Mouse (Mus musculus): ENCODE measurements around the gene Minpp1. TPM values are rescaled to one million over a fixed set of nuclear protein-coding genes. Genes with fewer than 3 reads are reported as not detected.

Minpp1 gene
- polyA plus RNA-seq, 1 experiment from 2014 or later = 38.7 TPM

DNA sequence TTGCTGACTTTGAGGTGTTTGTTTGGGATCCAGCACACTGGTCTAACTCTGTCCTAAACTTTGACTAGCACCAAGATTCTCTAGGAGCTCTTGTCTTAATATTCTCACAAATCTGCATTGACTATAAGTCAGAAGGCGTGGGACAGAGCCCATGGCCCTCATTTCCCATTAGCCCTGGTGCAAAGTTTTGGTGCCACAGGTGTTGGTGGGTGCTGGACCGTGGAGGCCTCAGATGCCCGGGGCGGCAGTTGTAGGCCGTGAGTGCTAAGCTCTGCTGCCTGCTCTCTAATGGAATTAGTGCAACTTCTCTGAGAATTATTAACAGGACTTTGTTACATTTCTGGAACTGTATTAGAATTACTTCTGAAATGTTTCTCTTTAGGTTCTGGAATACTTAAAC is 12.4 kb downstream of the Minpp1 start:
- H3K27me3 ChIP-seq (ENCODE audit: control insufficient read depth, insufficient read depth, low read length) = no peaks in the 10 kb centered on the region
- no peaks in the 10 kb centered on the region for H3K4me1 ChIP-seq (replicated peaks; ENCODE audit: control insufficient read depth, insufficient read depth)
- TF ChIP-seq EP300 (optimal IDR thresholded peaks at IDR 0.05) (no peak), CTCF (IDR thresholded peaks at IDR 0.05; ENCODE audit: low read depth) (no peak)
- DNase-seq (ENCODE audit: low spot score) = no peak
- no peak overlapping the region for H3K4me3 ChIP-seq (ENCODE audit: low read depth, low read length)
- H3K36me3 ChIP-seq (ENCODE audit: control insufficient read depth, insufficient read depth, low read length) = peaks cover 2% of the 10 kb centered on the region
- no peak overlapping the region for H3K9ac ChIP-seq (ENCODE audit: low read length)
- WGBS = 94% methylated on average over 5 of the region's 5 CpGs
- ATAC-seq (ENCODE audit: low FRiP score, low TSS enrichment) = no peak
- H3K9me3 ChIP-seq (ENCODE audit: control insufficient read depth, low read length) = no peaks in the 10 kb centered on the region
- no peak overlapping the region for H3K27ac ChIP-seq (replicated peaks)
- H3K4me2 ChIP-seq (replicated peaks; ENCODE audit: low read depth) = no peak overlapping the region

DNA sequence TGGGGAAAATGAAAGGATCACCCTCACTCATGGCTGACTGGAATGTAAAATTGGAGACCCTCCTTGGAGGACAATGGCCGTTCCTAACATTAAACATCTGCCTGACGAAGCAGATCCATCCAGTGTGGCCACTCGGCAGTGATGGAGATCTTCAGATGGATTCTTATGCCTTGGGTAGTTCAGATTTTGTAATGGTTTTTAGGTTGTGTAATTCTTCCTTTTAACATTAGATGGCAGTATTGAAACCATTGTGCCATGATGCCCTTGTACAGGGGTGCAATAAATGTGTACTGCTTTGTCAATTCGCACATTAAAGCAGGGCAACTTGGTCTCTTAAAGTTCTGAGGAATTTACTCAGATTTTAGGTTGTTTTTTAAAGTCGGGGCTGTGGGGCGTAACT is 15.8 kb downstream of the Minpp1 start:
- H3K4me3 ChIP-seq (ENCODE audit: low read depth, low read length) = no peak overlapping the region
- WGBS = 79% methylated on average over 6 of the region's 6 CpGs
- no peaks in the 10 kb centered on the region for H3K27me3 ChIP-seq (ENCODE audit: control insufficient read depth, insufficient read depth, low read length)
- H3K4me1 ChIP-seq (replicated peaks; ENCODE audit: control insufficient read depth, insufficient read depth) = no peaks in the 10 kb centered on the region
- ATAC-seq (ENCODE audit: low FRiP score, low TSS enrichment) (no peak), DNase-seq (ENCODE audit: low spot score) (no peak)
- no peaks in the 10 kb centered on the region for H3K9me3 ChIP-seq (ENCODE audit: control insufficient read depth, low read length)
- H3K27ac ChIP-seq (replicated peaks) = no peak overlapping the region
- H3K9ac ChIP-seq (ENCODE audit: low read length) = no peak overlapping the region
- H3K4me2 ChIP-seq (replicated peaks; ENCODE audit: low read depth) = no peak overlapping the region
- TF ChIP-seq EP300 (optimal IDR thresholded peaks at IDR 0.05) (no peak), CTCF (IDR thresholded peaks at IDR 0.05; ENCODE audit: low read depth) (peak; percentile 81)
- peaks cover 2% of the 10 kb centered on the region for H3K36me3 ChIP-seq (ENCODE audit: control insufficient read depth, insufficient read depth, low read length)

DNA sequence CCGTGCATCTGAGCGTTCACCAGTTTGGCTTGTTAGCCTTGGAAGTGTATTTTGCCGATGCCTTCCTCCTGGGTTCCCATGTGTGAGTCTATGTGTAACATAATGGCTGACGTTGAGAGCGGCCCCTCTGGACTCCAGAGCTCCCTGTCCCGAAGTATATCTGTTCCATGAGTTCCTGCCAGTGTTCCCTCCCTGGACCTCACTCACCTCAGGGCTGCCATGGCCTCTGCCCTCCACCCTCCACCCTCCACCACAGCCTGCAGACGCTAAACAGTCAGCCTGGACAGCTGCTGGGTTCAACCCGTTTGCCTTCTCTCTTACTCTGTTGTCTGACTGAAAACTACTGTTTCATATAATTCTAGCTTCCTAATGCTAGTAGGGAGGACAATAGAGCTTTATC is 20.5 kb downstream of the Minpp1 start:
- Histone ChIP-seq H3K9me3 (ENCODE audit: control insufficient read depth, low read length) (no peaks in the 10 kb centered on the region), H3K27ac (replicated peaks) (no peak overlapping the region), H3K36me3 (ENCODE audit: control insufficient read depth, insufficient read depth, low read length) (no peaks in the 10 kb centered on the region), H3K4me3 (ENCODE audit: low read depth, low read length) (no peak overlapping the region), H3K4me1 (replicated peaks; ENCODE audit: control insufficient read depth, insufficient read depth) (no peaks in the 10 kb centered on the region), H3K4me2 (replicated peaks; ENCODE audit: low read depth) (no peak overlapping the region), H3K27me3 (ENCODE audit: control insufficient read depth, insufficient read depth, low read length) (no peaks in the 10 kb centered on the region), H3K9ac (ENCODE audit: low read length) (no peak overlapping the region)
- no peak for TF ChIP-seq CTCF (IDR thresholded peaks at IDR 0.05; ENCODE audit: low read depth)
- no peak for TF ChIP-seq EP300 (optimal IDR thresholded peaks at IDR 0.05)
- DNase-seq (ENCODE audit: low spot score) (no peak), ATAC-seq (ENCODE audit: low FRiP score, low TSS enrichment) (no peak)
- 83% methylated on average over 8 of the region's 8 CpGs for WGBS

DNA sequence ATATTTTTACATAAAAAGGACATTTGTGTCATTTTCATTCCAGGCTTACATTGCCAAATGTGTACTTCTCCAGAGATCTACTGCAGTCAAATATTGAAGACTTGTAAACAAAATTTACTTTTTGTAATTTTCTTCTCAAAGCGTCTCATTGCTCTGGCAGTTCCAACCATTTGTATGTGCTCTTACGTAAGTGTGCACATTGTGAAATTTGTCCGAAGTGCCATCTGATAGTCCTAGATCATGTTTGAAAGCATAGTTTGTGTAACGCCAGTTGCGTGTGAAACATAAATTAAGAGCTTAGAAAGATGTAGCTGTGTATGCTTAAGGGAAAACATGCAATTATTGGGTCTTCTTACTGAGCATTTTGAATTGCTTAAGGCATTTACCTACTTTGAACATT is 20.9 kb downstream of the Minpp1 start:
- no peak overlapping the region for H3K9ac ChIP-seq (ENCODE audit: low read length)
- H3K36me3 ChIP-seq (ENCODE audit: control insufficient read depth, insufficient read depth, low read length) = no peaks in the 10 kb centered on the region
- H3K4me1 ChIP-seq (replicated peaks; ENCODE audit: control insufficient read depth, insufficient read depth) = no peaks in the 10 kb centered on the region
- H3K9me3 ChIP-seq (ENCODE audit: control insufficient read depth, low read length) = no peaks in the 10 kb centered on the region
- no peaks in the 10 kb centered on the region for H3K27me3 ChIP-seq (ENCODE audit: control insufficient read depth, insufficient read depth, low read length)
- no peak overlapping the region for H3K4me3 ChIP-seq (ENCODE audit: low read depth, low read length)
- no peak for DNase-seq (ENCODE audit: low spot score)
- H3K27ac ChIP-seq (replicated peaks) = no peak overlapping the region
- no peak overlapping the region for H3K4me2 ChIP-seq (replicated peaks; ENCODE audit: low read depth)
- WGBS = 80% methylated on average over 5 of the region's 5 CpGs
- TF ChIP-seq CTCF (IDR thresholded peaks at IDR 0.05; ENCODE audit: low read depth) = no peak
- no peak for ATAC-seq (ENCODE audit: low FRiP score, low TSS enrichment)

DNA sequence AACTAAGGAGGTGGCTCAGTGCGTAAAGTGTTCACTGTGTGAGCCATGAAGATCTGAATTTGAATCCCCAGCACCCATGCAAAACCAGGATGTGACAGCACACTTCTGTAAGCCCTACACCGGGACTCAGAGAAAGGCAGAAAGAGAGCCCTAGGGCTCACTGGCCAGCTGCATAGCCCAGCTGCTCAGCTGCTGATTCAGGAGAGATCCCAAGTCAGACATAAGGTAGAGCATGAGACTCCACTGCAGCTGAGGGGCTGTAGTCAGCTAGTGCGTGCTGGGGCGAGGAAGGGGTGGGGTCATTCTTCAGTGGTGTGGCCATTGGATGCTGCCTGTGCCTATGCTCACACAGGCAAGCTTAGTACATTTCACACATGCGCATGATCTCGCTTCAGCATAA is 21.5 kb downstream of the Minpp1 start:
- Histone ChIP-seq H3K9me3 (ENCODE audit: control insufficient read depth, low read length) (no peaks in the 10 kb centered on the region), H3K27me3 (ENCODE audit: control insufficient read depth, insufficient read depth, low read length) (no peaks in the 10 kb centered on the region), H3K4me1 (replicated peaks; ENCODE audit: control insufficient read depth, insufficient read depth) (no peaks in the 10 kb centered on the region), H3K27ac (replicated peaks) (no peak overlapping the region), H3K36me3 (ENCODE audit: control insufficient read depth, insufficient read depth, low read length) (no peaks in the 10 kb centered on the region), H3K4me3 (ENCODE audit: low read depth, low read length) (no peak overlapping the region), H3K9ac (ENCODE audit: low read length) (no peak overlapping the region), H3K4me2 (replicated peaks; ENCODE audit: low read depth) (no peak overlapping the region)
- ATAC-seq (ENCODE audit: low FRiP score, low TSS enrichment) (no peak), DNase-seq (ENCODE audit: low spot score) (no peak)
- TF ChIP-seq EP300 (optimal IDR thresholded peaks at IDR 0.05) (no peak), CTCF (IDR thresholded peaks at IDR 0.05; ENCODE audit: low read depth) (no peak)
- 82% methylated on average over 6 of the region's 6 CpGs for WGBS

DNA sequence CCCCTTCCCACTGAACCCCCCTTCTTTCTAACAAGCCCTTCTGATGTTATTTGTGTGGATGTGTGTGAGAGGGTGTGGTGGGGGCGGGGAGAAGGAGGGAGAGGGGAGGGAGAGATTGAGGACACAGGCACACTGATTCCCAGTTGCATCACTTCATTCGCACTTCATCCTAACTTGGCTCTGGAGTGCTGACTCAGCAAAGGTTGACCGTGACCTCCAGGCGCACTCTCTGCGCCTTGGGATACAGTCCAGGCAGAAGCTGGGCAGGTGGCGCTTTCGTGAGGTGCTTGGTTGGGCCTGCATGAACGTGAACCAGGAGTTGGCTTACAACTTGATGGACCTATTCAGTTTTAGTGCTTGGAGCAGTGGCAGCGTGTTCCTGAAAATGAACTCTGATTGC is 22.0 kb downstream of the Minpp1 start:
- no peak overlapping the region for H3K4me2 ChIP-seq (replicated peaks; ENCODE audit: low read depth)
- no peak for TF ChIP-seq EP300 (optimal IDR thresholded peaks at IDR 0.05)
- TF ChIP-seq CTCF (IDR thresholded peaks at IDR 0.05; ENCODE audit: low read depth) = no peak
- ATAC-seq (ENCODE audit: low FRiP score, low TSS enrichment) (peak; percentile 22; the same call in 1 of the 2 replicates), DNase-seq (ENCODE audit: low spot score) (peak; percentile 37)
- no peaks in the 10 kb centered on the region for H3K36me3 ChIP-seq (ENCODE audit: control insufficient read depth, insufficient read depth, low read length)
- 76% methylated on average over 9 of the region's 9 CpGs for WGBS
- no peaks in the 10 kb centered on the region for H3K4me1 ChIP-seq (replicated peaks; ENCODE audit: control insufficient read depth, insufficient read depth)
- H3K27ac ChIP-seq (replicated peaks) = no peak overlapping the region
- no peak overlapping the region for H3K4me3 ChIP-seq (ENCODE audit: low read depth, low read length)
- H3K9ac ChIP-seq (ENCODE audit: low read length) = no peak overlapping the region
- H3K27me3 ChIP-seq (ENCODE audit: control insufficient read depth, insufficient read depth, low read length) = no peaks in the 10 kb centered on the region
- H3K9me3 ChIP-seq (ENCODE audit: control insufficient read depth, low read length) = no peaks in the 10 kb centered on the region

Measured in stomach, postnatal 0 days (tissue).